Mouse (Mus musculus) liver, embryonic 13.5 days (tissue): ENCODE results near the gene Lsm6. TPM values are rescaled to one million over a fixed set of nuclear protein-coding genes. Genes with fewer than 3 reads are reported as not detected.

Experiments
- ATAC-seq: fragments of 200-750 bp; cut with Nextera tagmentation; 2 replicates; pipeline ENCODE4 v1.8.0; 2017; ENCODE audit warnings: low read depth, mild to moderate bottlenecking, moderate number of reproducible peaks, moderate library complexity
- DNase-seq: peaks from one replicate; pipeline ENCODE4 v3.0.0; 2022
- H3K27ac ChIP-seq: fragments of 300-500 bp; sonication (generic); 2 replicates; pipeline ENCODE4 v1.5.1; 2015; ENCODE audit warnings: moderate library complexity, mild to moderate bottlenecking, inconsistent platforms
- H3K27me3 ChIP-seq: fragments of 300-500 bp; sonication (generic); 2 replicates; pipeline ENCODE4 v1.6.1; 2015; ENCODE audit warnings: mild to moderate bottlenecking, inconsistent platforms
- H3K36me3 ChIP-seq: fragments of 300-500 bp; sonication (generic); 2 replicates; pipeline ENCODE4 v1.6.1; 2015; ENCODE audit warnings: mild to moderate bottlenecking, inconsistent platforms
- H3K4me1 ChIP-seq: fragments of 300-500 bp; sonication (generic); replicated peaks from 2 replicates; pipeline ENCODE4 v1.6.1; 2015; ENCODE audit warnings: inconsistent platforms
- H3K4me2 ChIP-seq: fragments of 300-500 bp; sonication (generic); 2 replicates; pipeline ENCODE4 v1.6.1; 2015; ENCODE audit warnings: inconsistent platforms, mild to moderate bottlenecking, moderate library complexity
- H3K4me3 ChIP-seq: fragments of 300-500 bp; sonication (generic); replicated peaks from 2 replicates; pipeline ENCODE4 v1.5.1; 2015; ENCODE audit warnings: mild to moderate bottlenecking, inconsistent platforms
- H3K9ac ChIP-seq: fragments of 300-500 bp; sonication (generic); 2 replicates; pipeline ENCODE4 v1.6.1; 2015; ENCODE audit warnings: mild to moderate bottlenecking, inconsistent platforms
- H3K9me3 ChIP-seq: fragments of 300-500 bp; sonication (generic); replicated peaks from 2 replicates; pipeline ENCODE4 v1.6.1; 2016; ENCODE audit warnings: inconsistent platforms
- WGBS: fragments of 180-500 bp; shearing (Covaris S2); methylation state at CpG from one replicate; pipeline ENCODE4 v1.1.7; 2015; ENCODE audit not compliant: insufficient replicate concordance; 5-methylcytosine and 5-hydroxymethylcytosine counted together
- polyA plus RNA-seq: library from polyadenylated mRNA; unstranded; fragments of >200 nt; fragmentation: Nextera tagmentation; extraction: Ambion mirVana; gene quantifications from 2 replicates; pipeline ENCODE4 v1.2.1, GENCODE M21; 2015

Gene Lsm6
- polyA plus RNA-seq = 126 and 130 TPM in 2 replicates

- Histone ChIP-seq H3K4me1 (peaks cover 20% of the 10 kb centered on the region), H3K27ac (peak within 1 kb of the TSS; percentile 92), H3K27me3 (no peaks in the 10 kb centered on the region), H3K4me2 (peak within 1 kb of the TSS; percentile 72), H3K9me3 (no peaks in the 10 kb centered on the region), H3K36me3 (peaks cover 30% of the 10 kb centered on the region), H3K4me3 (peak within 1 kb of the TSS; percentile 84), H3K9ac (peak within 1 kb of the TSS; percentile 84)
- DNase-seq (peak; percentile 93), ATAC-seq (peak; percentile 95)
- WGBS = under 1% methylated on average over 66 of the region's 70 CpGs
These were observed at the start of gene Lsm6 for GRCm38 (mm10) chr8:78820673-78821310. Lsm6 (minus strand) TSS chr8:78821140.

- WGBS = 62% methylated on average over 2 of the region's 2 CpGs
- Histone ChIP-seq H3K9me3 (no peaks in the 10 kb centered on the region), H3K4me3 (no peak overlapping the region), H3K27me3 (no peaks in the 10 kb centered on the region), H3K4me2 (no peak overlapping the region), H3K36me3 (no peaks in the 10 kb centered on the region), H3K27ac (no peak overlapping the region), H3K9ac (no peak overlapping the region), H3K4me1 (no peaks in the 10 kb centered on the region)
- DNase-seq (no peak), ATAC-seq (no peak)
These were observed 46.1 kb upstream of the Lsm6 start for GRCm38 (mm10) chr8:78867036-78867435.

- H3K27ac ChIP-seq = no peak overlapping the region
- H3K36me3 ChIP-seq = no peaks in the 10 kb centered on the region
- no peak overlapping the region for H3K4me2 ChIP-seq
- no peak overlapping the region for H3K4me3 ChIP-seq
- H3K4me1 ChIP-seq = no peaks in the 10 kb centered on the region
- H3K27me3 ChIP-seq = no peaks in the 10 kb centered on the region
- DNase-seq (no peak), ATAC-seq (no peak)
- no peak overlapping the region for H3K9ac ChIP-seq
- H3K9me3 ChIP-seq = no peaks in the 10 kb centered on the region
- 55% methylated on average over 1 of the region's 1 CpGs for WGBS
These were observed 42.1 kb upstream of the Lsm6 start for GRCm38 (mm10) chr8:78863001-78863400.

- no peaks in the 10 kb centered on the region for H3K4me1 ChIP-seq
- no peak overlapping the region for H3K27ac ChIP-seq
- no peaks in the 10 kb centered on the region for H3K36me3 ChIP-seq
- H3K9me3 ChIP-seq = no peaks in the 10 kb centered on the region
- no peaks in the 10 kb centered on the region for H3K27me3 ChIP-seq
- 45% methylated on average over 9 of the region's 9 CpGs for WGBS
- H3K9ac ChIP-seq = no peak overlapping the region
- no peak for DNase-seq
- no peak for ATAC-seq
- H3K4me3 ChIP-seq = no peak overlapping the region
- no peak overlapping the region for H3K4me2 ChIP-seq
These were observed 41.1 kb upstream of the Lsm6 start for GRCm38 (mm10) chr8:78862046-78862445.

- Histone ChIP-seq H3K4me3 (no peak overlapping the region), H3K9me3 (no peaks in the 10 kb centered on the region), H3K9ac (no peak overlapping the region), H3K4me2 (no peak overlapping the region), H3K27ac (no peak overlapping the region), H3K27me3 (no peaks in the 10 kb centered on the region), H3K4me1 (no peaks in the 10 kb centered on the region), H3K36me3 (no peaks in the 10 kb centered on the region)
- no peak for ATAC-seq
- 53% methylated on average over 5 of the region's 5 CpGs for WGBS
- no peak for DNase-seq
These were observed 39.8 kb upstream of the Lsm6 start for GRCm38 (mm10) chr8:78860789-78861188.

GRCm38 (mm10) chr8:78857421-78857820, 36.5 kb upstream of the Lsm6 start:
- Histone ChIP-seq H3K36me3 (no peaks in the 10 kb centered on the region), H3K4me1 (no peaks in the 10 kb centered on the region), H3K27ac (no peak overlapping the region), H3K4me3 (no peak overlapping the region), H3K27me3 (no peaks in the 10 kb centered on the region), H3K4me2 (no peak overlapping the region), H3K9me3 (no peaks in the 10 kb centered on the region), H3K9ac (no peak overlapping the region)
- ATAC-seq = no peak
- WGBS = 67% methylated on average over 7 of the region's 7 CpGs
- DNase-seq = no peak

- no peak overlapping the region for H3K4me3 ChIP-seq
- WGBS = 50% methylated on average over 4 of the region's 4 CpGs
- H3K36me3 ChIP-seq = no peaks in the 10 kb centered on the region
- no peak overlapping the region for H3K4me2 ChIP-seq
- no peak overlapping the region for H3K27ac ChIP-seq
- no peak overlapping the region for H3K9ac ChIP-seq
- H3K4me1 ChIP-seq = no peaks in the 10 kb centered on the region
- H3K9me3 ChIP-seq = no peaks in the 10 kb centered on the region
- DNase-seq (no peak), ATAC-seq (no peak)
- no peaks in the 10 kb centered on the region for H3K27me3 ChIP-seq
These were observed 31.3 kb upstream of the Lsm6 start for GRCm38 (mm10) chr8:78852279-78852678.

- no peaks in the 10 kb centered on the region for H3K9me3 ChIP-seq
- H3K4me3 ChIP-seq = no peak overlapping the region
- H3K4me2 ChIP-seq = no peak overlapping the region
- 70% methylated on average over 3 of the region's 3 CpGs for WGBS
- H3K4me1 ChIP-seq = no peaks in the 10 kb centered on the region
- ATAC-seq = no peak
- DNase-seq = no peak
- H3K27ac ChIP-seq = no peak overlapping the region
- H3K9ac ChIP-seq = no peak overlapping the region
- no peaks in the 10 kb centered on the region for H3K27me3 ChIP-seq
- H3K36me3 ChIP-seq = no peaks in the 10 kb centered on the region
These were observed 26.3 kb upstream of the Lsm6 start for GRCm38 (mm10) chr8:78847240-78847639.

- DNase-seq (no peak), ATAC-seq (no peak)
- 54% methylated on average over 5 of the region's 5 CpGs for WGBS
- H3K9ac ChIP-seq = no peak overlapping the region
- H3K27ac ChIP-seq = no peak overlapping the region
- H3K4me3 ChIP-seq = no peak overlapping the region
- no peaks in the 10 kb centered on the region for H3K27me3 ChIP-seq
- H3K4me2 ChIP-seq = no peak overlapping the region
- H3K9me3 ChIP-seq = no peaks in the 10 kb centered on the region
- no peaks in the 10 kb centered on the region for H3K4me1 ChIP-seq
- no peaks in the 10 kb centered on the region for H3K36me3 ChIP-seq
These were observed 23.6 kb upstream of the Lsm6 start for GRCm38 (mm10) chr8:78844559-78844958.

GRCm38 (mm10) chr8:78838656-78839413, 17.9 kb upstream of the Lsm6 start:
- DNase-seq = no peak
- H3K4me1 ChIP-seq = no peaks in the 10 kb centered on the region
- H3K4me3 ChIP-seq = no peak overlapping the region
- H3K9me3 ChIP-seq = no peaks in the 10 kb centered on the region
- no peaks in the 10 kb centered on the region for H3K27me3 ChIP-seq
- no peaks in the 10 kb centered on the region for H3K36me3 ChIP-seq
- no peak for ATAC-seq
- H3K9ac ChIP-seq = no peak overlapping the region
- 61% methylated on average over 7 of the region's 7 CpGs for WGBS
- H3K27ac ChIP-seq = no peak overlapping the region
- no peak overlapping the region for H3K4me2 ChIP-seq

- no peak overlapping the region for H3K4me2 ChIP-seq
- H3K27ac ChIP-seq = no peak overlapping the region
- no peak overlapping the region for H3K9ac ChIP-seq
- no peaks in the 10 kb centered on the region for H3K27me3 ChIP-seq
- no peaks in the 10 kb centered on the region for H3K36me3 ChIP-seq
- 89% methylated on average over 6 of the region's 6 CpGs for WGBS
- no peak overlapping the region for H3K4me3 ChIP-seq
- H3K4me1 ChIP-seq = no peaks in the 10 kb centered on the region
- H3K9me3 ChIP-seq = no peaks in the 10 kb centered on the region
- ATAC-seq (no peak), DNase-seq (no peak)
These were observed 15.2 kb upstream of the Lsm6 start for GRCm38 (mm10) chr8:78836091-78836490.

- H3K36me3 ChIP-seq = no peaks in the 10 kb centered on the region
- H3K27me3 ChIP-seq = no peaks in the 10 kb centered on the region
- H3K4me3 ChIP-seq = no peak overlapping the region
- H3K4me1 ChIP-seq = no peaks in the 10 kb centered on the region
- ATAC-seq = no peak
- H3K9ac ChIP-seq = no peak overlapping the region
- WGBS = 82% methylated on average over 11 of the region's 11 CpGs
- H3K9me3 ChIP-seq = no peaks in the 10 kb centered on the region
- H3K27ac ChIP-seq = no peak overlapping the region
- H3K4me2 ChIP-seq = no peak overlapping the region
- DNase-seq = no peak
These were observed 7.5 kb upstream of the Lsm6 start for GRCm38 (mm10) chr8:78828414-78828813.
